Mouse (Mus musculus) 3134 (cell line): Measurements from ENCODE around the gene Adarb2.

Source experiments
- DNase-seq: peaks from one replicate; pipeline ENCODE4 v3.0.0-alpha.2; 2011; ENCODE audit warnings: low spot score; ENCODE audit not compliant: insufficient read length; ENCODE audit errors: extremely low read depth

Adarb2 gene

DNA sequence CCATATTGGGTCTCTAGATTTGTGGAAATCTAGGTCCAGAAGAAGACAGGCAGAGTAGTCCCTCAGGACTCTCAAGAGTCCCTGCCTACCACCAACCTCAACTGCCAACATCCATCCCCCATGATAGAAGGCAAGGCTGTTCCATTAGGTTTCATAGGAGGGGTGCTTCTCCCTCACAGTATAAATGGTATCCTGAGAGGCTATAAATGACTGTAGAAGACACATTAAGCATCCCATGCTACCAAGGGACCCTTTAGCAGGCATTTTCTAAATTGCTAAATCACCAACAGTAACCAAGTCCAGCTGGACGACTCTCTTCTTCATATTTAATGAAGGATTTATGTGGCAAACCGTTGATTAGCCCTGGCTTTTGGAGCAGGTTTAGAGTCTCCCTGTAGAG is 446.6 kb downstream of the Adarb2 start:
- DNase-seq, result no peak

GRCm38 (mm10) chr13:8664615-8665240 is 462.1 kb downstream of the Adarb2 start:
- DNase-seq, result no peak

GRCm38 (mm10) chr13:8677174-8677573 is 474.5 kb downstream of the Adarb2 start:
- no peak for DNase-seq

GRCm38 (mm10) chr13:8680470-8681129 is 477.9 kb downstream of the Adarb2 start:
- no peak for DNase-seq

GRCm38 (mm10) chr13:8691448-8691847 is 488.8 kb downstream of the Adarb2 start:
- DNase-seq, result no peak

- DNase-seq, result no peak
These were observed 490.1 kb downstream of the Adarb2 start for GRCm38 (mm10) chr13:8692787-8693186.

- DNase-seq, result no peak
These were observed 495.8 kb downstream of the Adarb2 start for GRCm38 (mm10) chr13:8698451-8698850.

GRCm38 (mm10) chr13:8699831-8700230 is 497.2 kb downstream of the Adarb2 start:
- DNase-seq, result no peak

DNA sequence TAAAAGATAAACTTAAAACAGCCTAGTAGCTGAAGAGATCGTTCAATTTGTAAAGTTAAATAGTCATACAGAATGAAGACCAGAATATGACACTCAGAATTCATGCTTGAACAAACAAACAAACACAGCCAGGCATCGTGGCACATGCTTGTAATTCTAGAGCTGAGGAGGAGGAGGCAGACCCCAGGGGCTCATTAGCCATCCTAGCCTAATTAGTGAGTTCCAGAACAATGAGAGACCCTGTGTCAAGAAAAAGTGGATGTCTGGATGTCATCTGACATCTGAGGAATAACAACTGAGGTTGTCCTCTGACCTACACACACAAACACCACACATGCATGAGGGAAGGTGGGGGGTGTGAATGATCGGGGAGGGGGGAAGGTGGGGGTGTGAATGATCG is 498.3 kb downstream of the Adarb2 start:
- DNase-seq, result no peak

GRCm38 (mm10) chr13:8705296-8705695 is 502.6 kb downstream of the Adarb2 start:
- DNase-seq, result no peak

DNA sequence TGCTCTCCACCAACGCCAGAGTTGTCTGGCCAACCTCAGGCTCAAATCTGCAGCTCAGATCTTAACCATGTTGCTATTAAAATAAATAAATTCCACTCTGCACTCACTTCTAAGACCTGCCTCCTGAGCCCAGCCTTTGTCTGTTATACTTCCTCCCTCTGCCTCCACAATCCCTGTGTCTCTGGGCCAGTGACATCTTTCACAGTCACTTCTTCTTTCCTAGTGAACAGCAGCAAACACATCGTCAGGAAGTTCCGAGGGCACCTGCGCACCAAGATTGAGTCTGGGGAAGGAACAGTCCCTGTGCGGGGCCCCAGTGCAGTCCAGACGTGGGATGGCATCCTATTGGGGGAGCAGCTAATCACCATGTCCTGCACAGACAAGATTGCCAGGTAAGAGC is 510.7 kb downstream of the Adarb2 start:
- no peak for DNase-seq

GRCm38 (mm10) chr13:8729972-8730645 is 527.4 kb downstream of the Adarb2 start:
- no peak for DNase-seq

DNA sequence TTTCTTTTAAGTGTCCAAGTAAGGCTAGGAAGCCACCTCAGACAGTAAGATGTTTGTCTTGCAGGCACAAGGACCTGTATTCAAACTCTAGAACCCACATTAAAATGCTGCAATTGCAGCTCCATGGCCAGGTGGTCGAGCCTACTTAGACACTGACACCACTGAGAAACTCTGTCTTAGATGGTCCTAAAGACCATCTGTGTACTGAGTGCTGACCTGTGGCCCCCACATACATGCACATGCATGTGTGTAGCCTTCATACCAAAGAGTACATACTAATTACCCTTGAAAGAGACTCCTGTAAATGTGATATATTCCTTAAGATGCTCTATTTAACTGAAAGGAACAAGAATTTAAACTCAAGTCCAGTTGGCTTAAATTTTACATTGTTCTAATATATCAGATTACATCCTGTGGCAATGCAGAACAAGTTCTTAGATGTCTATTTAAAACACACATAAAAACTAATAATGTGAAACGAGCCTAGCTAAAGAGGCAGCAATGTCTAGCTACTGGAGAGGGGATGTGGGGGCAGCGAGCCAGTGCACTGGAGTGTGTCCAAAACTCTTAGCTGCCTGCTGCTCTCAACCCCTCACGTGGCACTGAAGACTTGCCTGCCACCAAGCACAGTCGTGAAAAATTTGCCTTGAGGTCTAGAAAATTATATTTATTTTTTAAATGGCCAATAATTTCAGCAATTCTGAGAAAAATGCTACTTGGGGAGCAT is 534.6 kb downstream of the Adarb2 start:
- DNase-seq, result no peak

DNA sequence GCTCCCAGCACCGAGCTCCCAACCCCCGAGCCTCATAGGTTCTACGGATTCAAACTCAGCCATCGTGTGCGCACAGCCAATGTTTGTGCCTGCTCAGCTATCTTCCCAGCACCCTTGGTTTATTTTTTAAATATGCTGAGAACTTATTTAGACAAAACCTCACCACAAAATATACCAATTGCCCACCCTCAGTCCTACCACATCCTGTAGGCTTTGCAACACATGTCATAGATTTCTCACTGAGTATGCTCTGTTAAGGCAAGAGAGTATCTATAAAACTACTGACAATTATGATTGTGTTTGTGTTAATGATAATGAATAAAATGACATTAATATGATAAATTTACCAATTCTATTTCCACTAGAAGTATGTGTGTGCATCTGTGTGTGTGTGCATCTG is 540.1 kb downstream of the Adarb2 start:
- no peak for DNase-seq

- DNase-seq, result no peak
These were observed 541.9 kb downstream of the Adarb2 start for GRCm38 (mm10) chr13:8744565-8744964.

DNA sequence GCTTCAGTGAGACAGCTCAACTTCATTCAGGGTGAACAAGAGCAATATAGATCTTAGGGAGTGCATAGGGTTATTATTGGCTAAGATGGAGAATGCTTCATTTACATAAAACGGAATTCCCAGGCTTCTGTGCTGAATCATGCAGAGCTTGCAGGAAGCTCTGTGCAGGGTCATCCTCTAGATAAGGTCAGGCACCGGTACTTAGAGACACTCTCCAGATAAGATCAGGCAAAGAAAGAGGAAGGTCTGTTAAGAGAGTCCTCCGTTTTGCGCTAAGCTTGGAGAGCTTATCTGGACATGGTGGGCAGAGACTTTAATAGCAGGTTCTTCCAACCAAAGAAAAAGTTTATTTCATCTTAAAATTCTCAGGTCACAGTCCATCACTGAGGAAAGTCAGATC is 542.9 kb downstream of the Adarb2 start:
- DNase-seq, result no peak

DNA sequence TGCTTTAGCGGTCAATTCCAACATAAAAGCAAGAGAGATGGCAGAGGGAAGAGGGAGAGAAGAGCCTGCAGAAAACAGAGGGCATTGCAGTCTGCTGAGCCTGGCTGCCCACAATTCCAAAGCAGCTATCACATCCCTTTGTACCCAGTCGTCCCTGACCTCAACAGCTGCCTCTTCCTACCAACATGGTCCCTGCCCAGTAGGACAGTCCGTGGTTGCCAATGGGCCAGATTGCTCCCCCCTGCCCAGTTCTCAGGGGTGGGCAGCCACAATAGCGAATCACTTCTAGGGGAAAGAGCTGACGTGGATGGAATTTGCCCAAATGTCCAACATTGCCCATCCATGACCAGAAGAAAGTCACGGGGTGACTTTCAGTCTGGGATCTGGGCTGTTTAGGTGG is 546.8 kb downstream of the Adarb2 start:
- no peak for DNase-seq

DNA sequence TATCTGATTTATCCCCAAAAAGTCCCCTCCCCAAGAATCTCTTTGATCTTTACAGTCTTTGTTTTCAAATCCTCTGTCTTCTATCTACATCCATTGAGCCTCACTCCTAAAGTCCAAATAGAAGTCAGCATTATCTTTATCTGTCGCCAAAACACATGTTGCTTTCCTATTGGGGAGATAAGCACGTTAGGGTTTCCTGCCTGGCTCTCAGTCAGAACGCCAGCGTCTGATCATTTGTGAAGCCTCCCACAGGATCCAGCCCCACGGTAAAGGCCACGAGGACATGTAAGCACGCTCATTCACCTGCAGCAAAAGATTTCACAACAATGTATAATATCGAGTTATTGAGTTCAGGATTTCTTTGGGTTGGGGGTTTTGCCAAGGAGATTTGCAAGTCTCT is 558.3 kb downstream of the Adarb2 start:
- DNase-seq, result no peak

- no peak for DNase-seq
These were observed 567.1 kb downstream of the Adarb2 start for GRCm38 (mm10) chr13:8769654-8770227.

GRCm38 (mm10) chr13:8770616-8771015 is 568.0 kb downstream of the Adarb2 start:
- DNase-seq, result no peak

GRCm38 (mm10) chr13:8780441-8780840 is 577.8 kb downstream of the Adarb2 start:
- peak; percentile 36 for DNase-seq
